Mouse (Mus musculus) erythroblast, embryonic 14.5 days (primary cell): ENCODE results near the gene Lyg1.
"Not testable (repeated sequence)": the region's sequence is repeated elsewhere in the genome, so short reads cannot be mapped to it uniquely, and the experiment has no call there.

ENCODE experiments used
- GATA1 ChIP-seq: IDR thresholded peaks from 2 replicates; pipeline ENCODE4 v1.6.1; 2012; ENCODE audit warnings: low read length, inconsistent platforms, mixed read lengths
- TAL1 ChIP-seq: IDR thresholded peaks from 3 replicates; pipeline ENCODE4 v1.6.1; 2012; ENCODE audit warnings: low read length, inconsistent platforms, mixed read lengths

DNA sequence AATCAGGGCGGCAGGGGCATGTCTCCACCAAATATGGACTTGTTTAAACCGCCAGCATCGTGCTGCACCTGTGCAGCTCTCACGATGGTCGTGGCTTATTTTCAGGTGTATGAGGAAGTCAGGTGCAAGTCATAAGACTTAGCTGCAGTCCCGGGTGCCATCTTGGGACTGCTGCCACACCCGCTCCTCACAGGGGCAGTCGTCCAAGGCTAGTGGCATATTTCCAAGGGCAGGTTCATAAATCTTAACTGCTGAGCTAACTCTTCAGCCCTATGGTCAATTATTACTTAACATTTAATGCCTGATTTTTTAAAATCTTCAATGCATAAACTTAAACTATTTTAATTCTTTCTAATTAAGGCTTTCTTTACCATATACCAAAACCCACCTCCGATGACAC, 19.1 kb upstream of the Lyg1 start:
- TF ChIP-seq GATA1, TAL1: not testable (repeated sequence)
